In genomic region chr7:110645311-110645710, GRCm38 (mm10) we compare ENCODE assay signal across 9 mouse cellular contexts. TPM values are rescaled to one million over a fixed set of nuclear protein-coding genes. Genes with fewer than 3 reads are reported as not detected.
DNase-seq lines count a peak whose midpoint lies in the region; ATAC-seq and TF ChIP-seq lines count a peak whose summit lies in the region.
"Had no signal": no experiment of that assay in that cellular context is flagged by ENCODE, and none has a peak within 500 bp of the region (broad histone marks: within the 10 kb centered on the region; RNA-seq: fewer than 3 reads in every experiment).

No protein-coding gene starts in this region.

- DNase-seq in liver, adult 2 months (ENCODE audit: extremely low read depth, low read depth, low spot score): peak; percentile 57
- DNase-seq in liver: no peak
- DNase-seq in adrenal gland, adult 2 months: peak; percentile 78
- DNase-seq in embryo, embryonic 11.5 days (ENCODE audit: low read depth, low spot score): peak; percentile 56
- DNase-seq in left cerebral cortex, adult 18-20 months (ENCODE audit: low spot score in 2 of 2): peak; percentile 61 to 80
- DNase-seq in thymus, postnatal 4 days: peak; percentile 60

- no peak overlapping the region for H3K9ac ChIP-seq in liver, adult 2 months (ENCODE audit: low read depth, low read length)
- no peak overlapping the region for H3K9ac ChIP-seq in midbrain, embryonic 15.5 days

- no peak overlapping the region for H3K27ac ChIP-seq in liver, adult 2 months (replicated peaks; ENCODE audit: insufficient read depth, low read depth, low read length)
- no peak overlapping the region for H3K27ac ChIP-seq in midbrain, embryonic 15.5 days
- H3K27ac ChIP-seq: macrophage had no signal

- no peak overlapping the region for H3K4me2 ChIP-seq in midbrain, embryonic 15.5 days

- whole genome bisulfite sequencing in liver, adult 2 months: 78% methylated on average over 5 of the region's 5 CpGs
- 76% methylated on average over 5 of the region's 5 CpGs for WGBS in midbrain, embryonic 15.5 days

- TF ChIP-seq CTCF in liver, adult 2 months (IDR thresholded peaks at IDR 0.05; ENCODE audit: low read depth, low read length): peak; percentile 57

- no peak for TF ChIP-seq POLR2A in liver, adult 2 months (IDR thresholded peaks at IDR 0.05; ENCODE audit: extremely low read depth, insufficient read depth, low read length)

- H3K9me3 ChIP-seq in midbrain, embryonic 15.5 days: no peaks in the 10 kb centered on the region

- peaks cover 11% of the 10 kb centered on the region for H3K4me1 ChIP-seq in liver, adult 2 months (ENCODE audit: control insufficient read depth, insufficient read depth, low read length)
- no peaks in the 10 kb centered on the region for H3K4me1 ChIP-seq in midbrain, embryonic 15.5 days

- H3K79me2 ChIP-seq in liver, adult 2 months (ENCODE audit: control insufficient read depth, insufficient read depth, low read length): no peaks in the 10 kb centered on the region

- no peaks in the 10 kb centered on the region for H3K27me3 ChIP-seq in liver, adult 2 months (ENCODE audit: control insufficient read depth, insufficient read depth, low read length)
- no peaks in the 10 kb centered on the region for H3K27me3 ChIP-seq in midbrain, embryonic 15.5 days (replicated peaks)

- H3K4me3 ChIP-seq in liver, adult 2 months (ENCODE audit: insufficient read depth, low read depth, low read length): no peak overlapping the region
- no peak overlapping the region for H3K4me3 ChIP-seq in midbrain, embryonic 15.5 days

- peak; percentile 69 to 81 for ATAC-seq in hematopoietic stem cell, adult 5-6 weeks (replicated peaks in 1 of 2; ENCODE audit: insufficient read depth in 1 of 2, low FRiP score in 2 of 2, low TSS enrichment in 1 of 2, low read depth in 1 of 2, poor library complexity in 2 of 2, severe bottlenecking in 2 of 2)
- peak; percentile 71; the same call in 1 of the 2 replicates for ATAC-seq in midbrain, embryonic 15.5 days (replicated peaks)

- 0 out of 2 replicates have a peak, but pooled peaks cover 2% of the 10 kb centered on the region for H3K36me3 ChIP-seq in liver, adult 2 months (ENCODE audit: control insufficient read depth, insufficient read depth, low read length)
- no peaks in the 10 kb centered on the region for H3K36me3 ChIP-seq in midbrain, embryonic 15.5 days (replicated peaks)

RNA-seq across cellular contexts. Expression of gene Adm, which starts 17.9 kb away (rescaled TPM):
- 1.3 and 3.0 TPM in 2 replicates for total RNA-seq in liver, adult 2 months (2014; rRNA removed)
- polyA plus RNA-seq in liver, adult 2 months (2012; rRNA removed): 1.5 and 2.5 TPM in 2 replicates
- 10 to 100 TPM; 12.0 to 31.5 TPM for total RNA-seq in adrenal gland, adult 2 months (2021)
- polyA plus RNA-seq in adrenal gland, adult 2 months (2012; rRNA removed): 11.7 and 25.1 TPM in 2 replicates
- 0.44 TPM in 1 of 2 replicates, not detected in the other for total RNA-seq in hematopoietic stem cell, adult 5-6 weeks (2017)
- total RNA-seq in left cerebral cortex, adult 18-20 months (2021): 1 to 10 TPM; 2.6 to 3.3 TPM
- polyA plus RNA-seq in midbrain, embryonic 15.5 days (2015; fragmentation: Nextera tagmentation; extraction: Ambion mirVana): 4.3 and 4.8 TPM in 2 replicates

RNA-seq across cellular contexts. Expression of gene Sbf2, which starts 30.6 kb away (rescaled TPM):
- total RNA-seq in liver, adult 2 months (2014; rRNA removed): 19.6 and 19.7 TPM in 2 replicates
- polyA plus RNA-seq in liver, adult 2 months (2012; rRNA removed): 6.6 and 7.2 TPM in 2 replicates
- 10 to 100 TPM; 42.6 to 43.8 TPM for total RNA-seq in adrenal gland, adult 2 months (2021)
- polyA plus RNA-seq in adrenal gland, adult 2 months (2012; rRNA removed): 7.3 and 8.0 TPM in 2 replicates
- 2.4 and 5.0 TPM in 2 replicates for total RNA-seq in hematopoietic stem cell, adult 5-6 weeks (2017)
- 10 to 100 TPM; 52.6 to 55.5 TPM for total RNA-seq in left cerebral cortex, adult 18-20 months (2021)
- 63.9 and 69.6 TPM in 2 replicates for polyA plus RNA-seq in midbrain, embryonic 15.5 days (2015; fragmentation: Nextera tagmentation; extraction: Ambion mirVana)
